10 mouse cellular contexts compared by ENCODE assay signal in the genomic region with DNA sequence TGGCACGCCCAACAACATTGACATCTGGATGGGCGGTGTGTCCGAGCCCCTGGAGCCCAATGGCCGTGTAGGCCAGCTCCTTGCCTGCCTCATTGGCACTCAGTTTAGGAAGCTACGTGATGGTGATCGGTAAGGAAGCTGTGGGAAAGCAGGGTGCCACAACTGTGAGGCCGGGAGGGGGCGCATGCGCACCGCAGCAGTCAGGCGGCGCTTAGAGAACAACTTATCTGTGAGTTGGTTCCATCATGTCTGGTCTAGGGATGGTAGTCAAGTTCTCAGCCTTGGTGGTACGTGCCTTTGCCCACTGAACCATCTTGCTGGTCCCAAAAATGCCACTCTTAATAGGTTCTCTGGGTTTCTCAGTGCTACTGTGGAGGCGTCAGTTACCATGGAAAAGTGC. TPM values are rescaled to one million over a fixed set of nuclear protein-coding genes. Genes with fewer than 3 reads are reported as not detected.
DNase-seq lines count a peak whose midpoint lies in the region; ATAC-seq and TF ChIP-seq lines count a peak whose summit lies in the region.
"Had no signal": no experiment of that assay in that cellular context is flagged by ENCODE, and none has a peak within 500 bp of the region (broad histone marks: within the 10 kb centered on the region; RNA-seq: fewer than 3 reads in every experiment).

No protein-coding gene starts in this region.

- no peaks in the 10 kb centered on the region for H3K36me3 ChIP-seq in heart, adult 2 months (ENCODE audit: control insufficient read depth, insufficient read depth, low read length)
- no peaks in the 10 kb centered on the region for H3K36me3 ChIP-seq in embryonic facial prominence, embryonic 11.5 days (replicated peaks; ENCODE audit: control insufficient read depth, insufficient read depth, low read depth, low read length)
- H3K36me3 ChIP-seq in midbrain, postnatal 0 days (ENCODE audit: insufficient read depth, low read length): no peaks in the 10 kb centered on the region
- H3K36me3 ChIP-seq: hindbrain, embryonic 15.5 days; midbrain, embryonic 12.5 days had no signal

- H3K79me2 ChIP-seq in heart, adult 2 months (replicated peaks; ENCODE audit: control insufficient read depth, insufficient read depth, low read length): no peaks in the 10 kb centered on the region

- WGBS in heart, adult 2 months: 49% methylated on average over 14 of the region's 14 CpGs
- WGBS in embryonic facial prominence, embryonic 11.5 days: 50% methylated on average over 14 of the region's 14 CpGs
- 50% methylated on average over 14 of the region's 14 CpGs for WGBS in midbrain, postnatal 0 days

- intact Hi-C loops in heart, adult 2 months (cut with DNase I): no loop called here
- intact Hi-C loops in heart, postnatal 36 days (cut with DNase I): no loop called here

- H3K9me3 ChIP-seq in embryonic facial prominence, embryonic 11.5 days (replicated peaks; ENCODE audit: control insufficient read depth, low read length): no peaks in the 10 kb centered on the region
- no peaks in the 10 kb centered on the region for H3K9me3 ChIP-seq in midbrain, postnatal 0 days (ENCODE audit: low read length)
- H3K9me3 ChIP-seq: hindbrain, embryonic 15.5 days; midbrain, embryonic 12.5 days had no signal

- no peak for ATAC-seq in embryonic facial prominence, embryonic 11.5 days (replicated peaks; ENCODE audit: insufficient number of reproducible peaks, low FRiP score, low TSS enrichment, low read depth)
- no peak for ATAC-seq in midbrain, postnatal 0 days (ENCODE audit: low FRiP score)

- no peak overlapping the region for H3K27ac ChIP-seq in heart, adult 2 months
- no peak overlapping the region for H3K27ac ChIP-seq in embryonic facial prominence, embryonic 11.5 days (replicated peaks; ENCODE audit: low read depth, low read length)
- no peak overlapping the region for H3K27ac ChIP-seq in midbrain, postnatal 0 days (ENCODE audit: low read depth, low read length)
- H3K27ac ChIP-seq: hindbrain, embryonic 15.5 days; midbrain, embryonic 12.5 days had no signal

- H3K27me3 ChIP-seq in heart, adult 2 months (ENCODE audit: control insufficient read depth, insufficient read depth, low read length): no peaks in the 10 kb centered on the region
- H3K27me3 ChIP-seq in embryonic facial prominence, embryonic 11.5 days (ENCODE audit: control insufficient read depth, insufficient read depth, low read length): no peaks in the 10 kb centered on the region
- no peaks in the 10 kb centered on the region for H3K27me3 ChIP-seq in midbrain, postnatal 0 days (ENCODE audit: insufficient read depth, low read length)
- H3K27me3 ChIP-seq: hindbrain, embryonic 15.5 days had no signal

- H3K4me3 ChIP-seq in heart, adult 2 months: no peak overlapping the region
- no peak overlapping the region for H3K4me3 ChIP-seq in embryonic facial prominence, embryonic 11.5 days (ENCODE audit: low read depth, low read length)
- no peak overlapping the region for H3K4me3 ChIP-seq in midbrain, postnatal 0 days (ENCODE audit: low read depth, low read length)
- H3K4me3 ChIP-seq: hindbrain, embryonic 15.5 days; midbrain, embryonic 12.5 days had no signal

- no peak overlapping the region for H3K9ac ChIP-seq in heart, adult 2 months (ENCODE audit: low read depth, low read length)
- no peak overlapping the region; the same call in 1 of the 2 replicates for H3K9ac ChIP-seq in embryonic facial prominence, embryonic 11.5 days (replicated peaks; ENCODE audit: low read length)
- no peak overlapping the region for H3K9ac ChIP-seq in midbrain, postnatal 0 days (replicated peaks; ENCODE audit: low read length, poor library complexity, severe bottlenecking)
- H3K9ac ChIP-seq: hindbrain, embryonic 15.5 days; midbrain, embryonic 12.5 days had no signal

- H3K4me2 ChIP-seq in embryonic facial prominence, embryonic 11.5 days (ENCODE audit: low read depth, low read length): no peak overlapping the region
- no peak overlapping the region for H3K4me2 ChIP-seq in midbrain, postnatal 0 days (ENCODE audit: low read depth, low read length, poor library complexity, severe bottlenecking)
- H3K4me2 ChIP-seq: hindbrain, embryonic 15.5 days; midbrain, embryonic 12.5 days had no signal

- TF ChIP-seq CTCF in heart, adult 2 months (IDR thresholded peaks at IDR 0.05): peak; percentile 31
- peak; percentile 65 for TF ChIP-seq CTCF in midbrain, postnatal 0 days (IDR thresholded peaks at IDR 0.05)

- TF ChIP-seq EP300 in heart, adult 2 months (IDR thresholded peaks at IDR 0.05; ENCODE audit: insufficient read depth, low read depth, low read length): no peak

- TF ChIP-seq POLR2A in heart, adult 2 months (IDR thresholded peaks at IDR 0.05; ENCODE audit: insufficient read depth, low read depth, low read length): no peak

- no peak for DNase-seq in heart, adult 2 months
- DNase-seq in heart, postnatal 36 days: no peak
- peak; percentile 32 for DNase-seq in right cerebral cortex, postnatal 25 days
- no peak for DNase-seq in right cerebral cortex, postnatal 14 days
- DNase-seq in embryonic facial prominence, embryonic 11.5 days (ENCODE audit: low spot score): peak; percentile 54
- DNase-seq in midbrain, postnatal 0 days (ENCODE audit: low spot score): peak; percentile 20
- DNase-seq in thymus, postnatal 14 days: no peak
- no peak for DNase-seq in heart, adult 9 months (ENCODE audit: low spot score in 2 of 2)

- no peaks in the 10 kb centered on the region for H3K4me1 ChIP-seq in heart, adult 2 months (ENCODE audit: control insufficient read depth, insufficient read depth, low read length)
- no peaks in the 10 kb centered on the region for H3K4me1 ChIP-seq in embryonic facial prominence, embryonic 11.5 days (ENCODE audit: control insufficient read depth, insufficient read depth, low read length)
- no peaks in the 10 kb centered on the region for H3K4me1 ChIP-seq in midbrain, postnatal 0 days (ENCODE audit: insufficient read depth, low read length)
- H3K4me1 ChIP-seq: midbrain, embryonic 12.5 days had no signal

RNA-seq across cellular contexts. Expression of a gene that starts 9.2 kb away (rescaled TPM):
- not detected for total RNA-seq in heart, adult 2 months (2021)
- 0.10 TPM in 1 of 2 replicates, not detected in the other for polyA plus RNA-seq in heart, adult 2 months (2012; rRNA removed)
- not detected for total RNA-seq in heart, postnatal 36 days (2021)
- 6.1 and 7.2 TPM in 2 replicates for polyA plus RNA-seq in embryonic facial prominence, embryonic 11.5 days (2014; fragmentation: Nextera tagmentation; extraction: Ambion mirVana)
- 0.19 TPM in 1 of 2 replicates, not detected in the other for total RNA-seq in midbrain, postnatal 0 days (2014; rRNA removed)
- polyA plus RNA-seq in midbrain, postnatal 0 days (2015; fragmentation: Nextera tagmentation; extraction: Ambion mirVana): 0.20 TPM in 1 of 2 replicates, not detected in the other

RNA-seq across cellular contexts. Expression of a gene that starts 25.5 kb away (rescaled TPM):
- not detected for total RNA-seq in heart, adult 2 months (2021)
- 0.04 TPM in 1 of 2 replicates, not detected in the other for polyA plus RNA-seq in heart, adult 2 months (2012; rRNA removed)
- total RNA-seq in heart, postnatal 36 days (2021): not detected
- 0.25 and 0.36 TPM in 2 replicates for polyA plus RNA-seq in embryonic facial prominence, embryonic 11.5 days (2014; fragmentation: Nextera tagmentation; extraction: Ambion mirVana)
- 1.5 and 2.5 TPM in 2 replicates for total RNA-seq in midbrain, postnatal 0 days (2014; rRNA removed)
- polyA plus RNA-seq in midbrain, postnatal 0 days (2015; fragmentation: Nextera tagmentation; extraction: Ambion mirVana): 3.8 and 4.0 TPM in 2 replicates

RNA-seq across cellular contexts. Expression of a gene that starts 42.3 kb away (rescaled TPM):
- total RNA-seq in heart, adult 2 months (2021): not detected
- polyA plus RNA-seq in heart, adult 2 months (2012; rRNA removed): 0.09 and 0.66 TPM in 2 replicates
- total RNA-seq in heart, postnatal 36 days (2021): under 1 TPM in 1 of 2 experiments, not detected in 1; 0.08 TPM
- 1.5 and 3.5 TPM in 2 replicates for polyA plus RNA-seq in embryonic facial prominence, embryonic 11.5 days (2014; fragmentation: Nextera tagmentation; extraction: Ambion mirVana)
- total RNA-seq in midbrain, postnatal 0 days (2014; rRNA removed): 206 and 215 TPM in 2 replicates
- 47.3 and 57.8 TPM in 2 replicates for polyA plus RNA-seq in midbrain, postnatal 0 days (2015; fragmentation: Nextera tagmentation; extraction: Ambion mirVana)

RNA-seq across cellular contexts. Expression of a gene that starts 50.4 kb away (rescaled TPM):
- total RNA-seq in heart, adult 2 months (2021): 1 to 10 TPM; 2.2 to 2.9 TPM
- 4.6 and 5.4 TPM in 2 replicates for polyA plus RNA-seq in heart, adult 2 months (2012; rRNA removed)
- total RNA-seq in heart, postnatal 36 days (2021): 1 to 10 TPM; 1.9 to 3.1 TPM
- polyA plus RNA-seq in embryonic facial prominence, embryonic 11.5 days (2014; fragmentation: Nextera tagmentation; extraction: Ambion mirVana): 11.0 and 12.4 TPM in 2 replicates
- 9.1 and 16.0 TPM in 2 replicates for total RNA-seq in midbrain, postnatal 0 days (2014; rRNA removed)
- polyA plus RNA-seq in midbrain, postnatal 0 days (2015; fragmentation: Nextera tagmentation; extraction: Ambion mirVana): 8.5 and 10.5 TPM in 2 replicates

Comparison
In these comparisons a context has a peak if more than half of its experiments do, and no peak if none do; other contexts are left out.
1. DNase-seq: peak in right cerebral cortex, postnatal 25 days (single experiment), embryonic facial prominence, embryonic 11.5 days (single experiment) and midbrain, postnatal 0 days (single experiment); none in heart, adult 2 months (0 of 2), heart, postnatal 36 days (0 of 2), right cerebral cortex, postnatal 14 days (single experiment), thymus, postnatal 14 days (single experiment) and heart, adult 9 months (0 of 2).
2. RNA of a gene that starts 42.3 kb away (total RNA-seq): 206 to 215 TPM in midbrain, postnatal 0 days; not detected in heart, adult 2 months and 0.08 TPM in heart, postnatal 36 days; every median in the first group is over 100 times any median in the second.